Mouse (Mus musculus): Measurements from ENCODE around the gene Rabggtb.

Gene Rabggtb

GRCm38 (mm10) chr3:153917200-153917599, 4.4 kb upstream of the Rabggtb start:
- no peak for DNase-seq (ENCODE audit: low spot score)

GRCm38 (mm10) chr3:153913510-153914243, 868 bp upstream of the Rabggtb start:
- DNase-seq (ENCODE audit: low spot score): no peak

GRCm38 (mm10) chr3:153911882-153912440, 848 bp downstream of the Rabggtb start:
- no peak for DNase-seq (ENCODE audit: low spot score)

GRCm38 (mm10) chr3:153911197-153911881, 1.5 kb downstream of the Rabggtb start:
- no peak for DNase-seq (ENCODE audit: low spot score)

- no peak for DNase-seq (ENCODE audit: low spot score)
Measured at GRCm38 (mm10) chr3:153910489-153910888, 2.3 kb downstream of the Rabggtb start.

GRCm38 (mm10) chr3:153908919-153909318, 3.9 kb downstream of the Rabggtb start:
- DNase-seq (ENCODE audit: low spot score): no peak

- no peak for DNase-seq (ENCODE audit: low spot score)
Measured at GRCm38 (mm10) chr3:153906136-153906871, 6.5 kb downstream of the Rabggtb start, which contains the start of gene Msh4. Gene Msh4, minus strand, starts transcription at chr3:153906138.

GRCm38 (mm10) chr3:153905251-153906135, 7.3 kb downstream of the Rabggtb start:
- DNase-seq (ENCODE audit: low spot score): no peak

GRCm38 (mm10) chr3:153904586-153904985, 8.2 kb downstream of the Rabggtb start:
- no peak for DNase-seq (ENCODE audit: low spot score)

- no peak for DNase-seq (ENCODE audit: low spot score)
Measured at GRCm38 (mm10) chr3:153902595-153902994, 10.2 kb downstream of the Rabggtb start.

- DNase-seq (ENCODE audit: low spot score): no peak
Measured at GRCm38 (mm10) chr3:153901904-153902303, 10.9 kb downstream of the Rabggtb start.

- no peak for DNase-seq (ENCODE audit: low spot score)
Measured at GRCm38 (mm10) chr3:153897216-153897615, 15.6 kb downstream of the Rabggtb start.

GRCm38 (mm10) chr3:153895454-153895853, 17.4 kb downstream of the Rabggtb start:
- no peak for DNase-seq (ENCODE audit: low spot score)

GRCm38 (mm10) chr3:153889188-153889781, 23.5 kb downstream of the Rabggtb start:
- no peak for DNase-seq (ENCODE audit: low spot score)

- no peak for DNase-seq (ENCODE audit: low spot score)
Measured at GRCm38 (mm10) chr3:153888141-153888540, 24.7 kb downstream of the Rabggtb start.

GRCm38 (mm10) chr3:153886296-153886695, 26.5 kb downstream of the Rabggtb start:
- DNase-seq (ENCODE audit: low spot score): no peak

- no peak for DNase-seq (ENCODE audit: low spot score)
Measured at GRCm38 (mm10) chr3:153871396-153871795, 41.4 kb downstream of the Rabggtb start.

GRCm38 (mm10) chr3:153867149-153868136, 45.4 kb downstream of the Rabggtb start:
- DNase-seq (ENCODE audit: low spot score): no peak

GRCm38 (mm10) chr3:153864636-153865429, 48.0 kb downstream of the Rabggtb start:
- DNase-seq (ENCODE audit: low spot score): no peak
